Mouse (Mus musculus) brain, embryonic 14.5 days (tissue): ENCODE results near the gene Lce3a.

Source experiments
- CTCF ChIP-seq: fragments of 200-500 bp; IDR thresholded peaks from 2 replicates; pipeline ENCODE4 v1.5.1; 2012; ENCODE audit warnings: inconsistent platforms, mild to moderate bottlenecking, moderate library complexity, borderline replicate concordance; ENCODE audit not compliant: insufficient read depth, insufficient read length; ENCODE audit errors: extremely low read depth
- POLR2A ChIP-seq: fragments of 200-500 bp; IDR thresholded peaks from 2 replicates; pipeline ENCODE4 v1.6.1; 2012; ENCODE audit warnings: mild to moderate bottlenecking, inconsistent platforms, borderline replicate concordance; ENCODE audit not compliant: poor library complexity, insufficient read depth, insufficient read length, severe bottlenecking; ENCODE audit errors: extremely low read depth

DNA sequence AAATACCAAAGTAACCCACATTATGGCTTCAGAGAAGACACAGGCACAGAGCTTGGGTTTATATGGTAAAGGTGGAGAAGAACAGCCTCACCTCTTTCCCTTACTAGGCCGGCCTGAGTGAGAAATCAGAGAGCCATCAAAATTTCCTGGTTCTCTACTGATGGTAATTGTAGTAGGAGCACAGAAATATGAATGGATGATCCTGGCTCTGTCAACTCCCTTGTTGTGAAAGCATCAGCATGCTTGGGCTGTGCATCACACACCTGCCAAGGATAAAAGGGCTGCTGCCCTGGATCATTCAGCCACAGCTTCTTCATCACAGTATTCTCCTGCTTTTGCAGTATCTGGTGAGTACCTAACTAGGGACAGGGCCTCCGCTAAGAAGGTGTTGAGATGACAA, 40.7 kb upstream of the Lce3a start, which contains the start of gene Lce3e:
- no peak for TF ChIP-seq POLR2A
- no peak for TF ChIP-seq CTCF
